Mouse (Mus musculus) bone marrow macrophage, adult 2 months (primary cell): ENCODE results near the gene Cryzl2.

Experiments used
- CTCF ChIP-seq: IDR thresholded peaks from 2 replicates; pipeline ENCODE4 v1.5.1; 2012; ENCODE audit warnings: low read depth, mild to moderate bottlenecking, low read length, moderate library complexity
- POLR2A ChIP-seq: IDR thresholded peaks from 2 replicates; pipeline ENCODE4 v1.6.1; 2012; ENCODE audit warnings: mild to moderate bottlenecking, low read depth, low read length, borderline replicate concordance

DNA sequence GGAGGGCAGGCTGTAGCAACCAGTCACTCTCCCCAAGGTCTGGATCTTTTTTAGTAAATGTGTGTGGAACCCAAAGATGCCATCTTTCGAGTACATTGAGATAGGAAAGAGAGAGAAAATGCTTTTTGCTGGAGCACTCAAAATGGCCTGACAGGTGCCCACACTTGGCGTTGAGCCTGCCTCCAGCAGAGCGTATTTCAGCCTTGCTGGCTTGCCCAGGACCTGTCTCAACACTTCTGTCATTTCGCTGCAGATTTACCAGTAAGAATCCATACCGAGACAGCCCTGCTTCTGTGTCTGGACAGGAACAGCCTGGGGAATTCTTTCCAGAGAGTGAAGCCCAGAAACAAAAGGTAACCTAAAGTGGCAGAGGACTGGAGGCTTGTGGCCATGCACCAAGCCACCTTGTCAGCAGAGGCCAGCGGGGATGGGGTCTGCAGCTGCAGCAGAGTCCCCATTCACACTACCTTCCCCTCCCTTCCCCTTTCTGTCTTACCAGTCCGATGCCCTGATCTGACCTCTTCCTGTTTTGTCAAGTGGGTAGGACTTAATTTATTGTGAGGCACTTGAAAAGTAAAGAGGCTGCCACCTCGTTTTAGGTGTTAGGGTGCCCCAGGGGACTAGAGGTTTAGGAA lies 74.6 kb downstream of the Cryzl2 start:
- TF ChIP-seq CTCF (no peak), POLR2A (no peak)
